Mouse (Mus musculus) central nervous system, embryonic 11.5 days (tissue): Measurements from ENCODE around the gene Il22ra2. TPM values are rescaled to one million over a fixed set of nuclear protein-coding genes. Genes with fewer than 3 reads are reported as not detected.

Experiments used
- polyA plus RNA-seq: library from polyadenylated mRNA; depleted of rRNA; stranded (reverse); fragments of >200 nt; gene quantifications from 2 replicates; pipeline ENCODE4 v1.2.3, GENCODE M21; 2012; rRNA removed

Gene Il22ra2
- 0.02 TPM in 1 of 2 replicates, not detected in the other for polyA plus RNA-seq

GRCm38 (mm10) chr10:19621408-19622048 is at the start of gene Il22ra2:
Gene Il22ra2 (plus strand): TSS chr10:19621998.

DNA sequence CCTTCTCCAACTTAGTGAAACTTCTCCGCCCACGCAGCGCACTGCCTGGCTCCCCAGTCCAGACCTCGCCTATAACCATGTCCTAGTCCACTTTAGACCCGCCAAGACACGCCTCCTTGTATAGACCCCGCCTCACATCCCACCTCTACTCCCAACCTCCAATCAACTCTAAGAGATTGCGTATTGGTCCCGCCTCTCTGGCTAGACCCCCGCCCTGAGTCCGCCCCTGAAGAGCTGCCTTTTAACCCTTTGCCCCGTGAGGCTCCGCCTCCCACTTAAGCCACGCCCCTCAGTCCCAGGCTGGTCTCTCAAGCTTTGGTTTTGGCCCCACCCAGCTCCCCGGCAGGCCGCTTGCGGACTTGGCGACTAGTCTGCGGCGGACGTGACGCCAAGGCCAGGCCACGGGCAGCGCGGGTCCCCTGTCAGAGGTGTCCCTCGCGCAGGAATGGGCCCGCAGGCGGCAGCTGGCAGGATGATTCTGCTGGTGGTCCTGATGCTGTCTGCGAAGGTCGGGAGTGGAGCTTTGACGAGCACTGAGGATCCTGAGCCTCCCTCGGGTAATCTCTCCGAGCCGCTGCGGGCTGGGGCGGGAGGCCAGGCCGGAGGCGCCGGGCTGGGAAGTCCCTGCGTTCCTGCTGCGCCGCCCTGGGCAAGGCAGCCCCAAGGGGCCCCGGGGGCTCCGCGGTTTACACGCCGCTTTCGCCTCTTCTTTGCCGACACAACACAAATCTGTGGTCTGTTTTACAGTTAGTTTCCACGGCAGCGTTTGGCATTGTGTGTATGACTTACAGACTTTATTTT is 30.0 kb upstream of the Il22ra2 start, which contains the start of gene Ifngr1:
Ifngr1 (plus strand) TSS at position 309 of the 801 bp plus-strand sequence.

Other genes with a start within 250 kb of the Il22ra2 start
- gene Ifngr1, start 30.0 kb upstream of the Il22ra2 start, polyA plus RNA-seq, result 19.0 and 19.7 TPM in 2 replicates
- 0.04 and 0.07 TPM in 2 replicates for gene Il20ra, start 90.6 kb downstream of the Il22ra2 start, polyA plus RNA-seq
- 1.2 and 1.6 TPM in 2 replicates for gene Slc35d3, start 229.5 kb downstream of the Il22ra2 start, polyA plus RNA-seq